Mouse (Mus musculus) C2C12 (cell line): ENCODE data around the gene Gm17019.
"Not testable (repeated sequence)": the region's sequence is repeated elsewhere in the genome, so short reads cannot be mapped to it uniquely, and the experiment has no call there.

Experiments
- CEBPB ChIP-seq: IDR thresholded peaks from one replicate; pipeline ENCODE4 v1.6.1; 2011; ENCODE audit warnings: low read depth, mild to moderate bottlenecking, control low read depth, moderate library complexity
- CTCF ChIP-seq: IDR thresholded peaks from one replicate; pipeline ENCODE4 v1.5.1; 2011; ENCODE audit not compliant: control insufficient read depth, insufficient read depth, insufficient read length

DNA sequence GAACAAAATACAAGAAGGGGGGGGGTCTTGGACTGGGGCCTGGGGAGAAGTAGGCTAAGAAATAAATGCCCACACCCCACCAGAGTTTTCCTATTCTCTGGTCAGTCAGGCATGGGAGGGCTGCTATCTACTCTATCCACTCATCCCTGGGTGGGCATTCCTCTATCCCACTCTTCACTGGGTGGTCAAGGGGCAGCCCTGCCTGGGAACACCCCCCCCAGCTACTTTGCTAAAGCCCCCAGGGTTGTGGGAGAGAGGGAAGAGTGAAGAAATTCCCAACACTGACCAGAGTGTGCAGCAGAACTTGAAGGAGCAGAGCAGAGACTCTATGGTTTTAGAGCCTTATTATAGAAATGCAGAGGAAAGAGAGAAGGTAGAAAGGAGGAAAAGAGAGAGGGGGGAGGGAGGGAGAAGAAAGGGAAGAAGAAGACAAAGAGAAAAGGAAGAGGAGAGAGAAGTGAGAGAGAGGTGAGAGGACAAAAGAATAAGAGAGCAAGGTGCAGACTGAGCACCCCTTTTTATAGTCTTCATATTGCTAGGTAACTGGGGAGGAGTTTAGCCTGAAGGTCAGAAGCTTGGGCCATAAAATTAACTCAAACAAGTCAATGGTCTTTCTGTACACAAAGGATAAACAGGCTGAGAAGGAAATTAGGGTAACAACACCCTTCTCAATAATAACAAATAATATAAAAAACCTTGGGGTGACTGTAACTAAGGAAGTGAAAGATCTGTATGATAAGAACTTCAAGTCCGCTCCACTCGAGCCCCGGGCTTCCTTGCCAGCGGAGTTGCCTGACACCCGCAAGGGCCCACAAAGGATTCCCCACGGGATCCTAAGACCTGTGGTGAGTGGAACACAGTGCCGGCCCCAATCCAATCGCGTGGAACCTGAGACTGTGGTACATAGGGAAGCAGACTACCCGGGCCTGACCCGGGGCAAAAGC lies 21.9 kb downstream of the Gm17019 start:
- not testable (repeated sequence) for TF ChIP-seq CTCF, CEBPB
